Mouse (Mus musculus) mouse trophoblast stem cell (cell line): ENCODE measurements around the gene Tm9sf3.
"Not testable (repeated sequence)": the region's sequence is repeated elsewhere in the genome, so short reads cannot be mapped to it uniquely, and the experiment has no call there.

ENCODE experiments used
- in situ Hi-C, 2 experiments: fragments of 300-500 bp; cut with MseI, MboI; formaldehyde crosslinking; loops; 2 replicates in 1 of 2; 3 replicates in 1 of 2; pipeline ENCODE4 v1.15.1; 2025

Tm9sf3 gene

DNA sequence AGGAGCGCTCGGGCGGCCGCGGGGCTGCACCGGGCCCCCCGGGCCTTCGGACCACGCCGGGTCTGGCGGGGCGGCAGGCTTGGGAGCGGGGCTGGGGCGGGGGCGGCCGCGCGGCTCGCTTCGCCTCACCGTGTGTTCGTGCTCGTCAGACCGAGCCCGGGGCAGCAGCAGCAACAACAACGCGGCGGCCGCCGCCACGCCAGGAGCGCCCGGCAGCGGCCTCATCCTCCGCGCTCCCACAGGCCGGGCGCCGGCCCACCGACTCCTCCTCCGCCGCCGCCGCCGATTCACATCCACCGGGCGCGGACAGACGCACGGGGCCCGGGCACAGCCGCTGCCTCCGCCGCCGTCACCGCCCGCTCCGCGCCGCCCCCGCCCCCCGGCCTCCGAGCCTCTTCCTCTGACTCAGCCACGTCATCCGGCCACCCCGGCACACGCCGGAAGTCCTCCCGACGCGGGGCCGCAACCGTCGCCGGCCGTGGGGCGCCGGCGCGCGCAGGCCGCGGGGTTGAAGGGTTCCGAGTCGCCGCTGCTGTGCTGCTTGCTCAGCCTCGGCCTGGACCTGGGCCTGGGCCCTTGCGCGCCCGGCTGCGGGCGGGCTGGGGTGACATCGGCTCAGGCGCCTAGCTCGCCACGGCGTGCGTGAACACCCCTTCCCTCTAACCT, at the start of gene Tm9sf3:
Gene Tm9sf3, minus strand, starts transcription at position 368 of the 666 bp plus-strand sequence.
- in situ Hi-C loops, result no loop called here

- in situ Hi-C loops, result not testable (repeated sequence)
Observed at GRCm38 (mm10) chr19:41312587-41312986, 48.8 kb upstream of the Tm9sf3 start.

- in situ Hi-C loops, result no loop called here
Observed at GRCm38 (mm10) chr19:41312027-41312426, 48.2 kb upstream of the Tm9sf3 start.

GRCm38 (mm10) chr19:41310971-41311703, 47.3 kb upstream of the Tm9sf3 start:
- in situ Hi-C loops, result no loop called here

GRCm38 (mm10) chr19:41303933-41304332, 40.1 kb upstream of the Tm9sf3 start:
- in situ Hi-C loops, result no loop called here

DNA sequence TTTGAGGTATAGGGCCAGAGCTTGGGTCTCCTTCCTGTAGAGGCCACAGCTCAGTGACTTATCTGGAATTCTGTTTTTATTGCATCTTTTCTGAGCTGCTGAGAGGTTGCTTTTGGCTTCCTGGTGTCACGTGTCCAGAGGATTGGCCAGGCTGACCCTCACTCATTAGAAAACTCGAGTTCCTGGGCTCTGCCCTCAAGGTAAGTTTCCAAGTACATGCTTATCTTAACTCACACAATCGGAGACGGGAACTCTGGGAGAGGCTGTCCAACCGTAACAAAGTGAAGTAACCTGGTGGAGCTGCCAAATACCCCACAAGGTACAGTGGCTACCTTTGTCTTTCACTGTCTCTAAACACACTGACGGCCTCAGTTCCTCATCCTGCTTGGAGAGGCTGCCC, 39.6 kb upstream of the Tm9sf3 start:
- in situ Hi-C loops, result no loop called here

DNA sequence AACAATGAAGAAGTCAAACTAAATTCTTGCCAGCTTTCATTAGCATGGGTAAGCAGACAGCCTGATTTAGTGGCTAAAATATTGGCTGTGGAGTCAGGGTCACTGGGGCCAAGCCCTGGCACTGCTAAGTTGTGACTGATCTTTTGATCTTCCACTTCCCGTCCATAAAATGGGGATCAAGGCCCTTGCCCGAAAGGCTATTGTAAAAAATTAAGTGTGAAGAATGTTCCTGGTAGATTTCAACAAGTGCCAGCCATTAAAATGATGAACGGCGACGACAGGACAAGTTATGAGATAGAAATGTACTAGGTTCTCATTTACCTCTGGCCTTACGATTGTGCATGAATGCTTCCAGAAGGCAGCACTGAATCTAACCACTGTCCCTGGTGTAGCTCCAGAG, 38.1 kb upstream of the Tm9sf3 start:
- in situ Hi-C loops, result no loop called here

- in situ Hi-C loops, result no loop called here
Observed at GRCm38 (mm10) chr19:41299446-41299845, 35.6 kb upstream of the Tm9sf3 start.

DNA sequence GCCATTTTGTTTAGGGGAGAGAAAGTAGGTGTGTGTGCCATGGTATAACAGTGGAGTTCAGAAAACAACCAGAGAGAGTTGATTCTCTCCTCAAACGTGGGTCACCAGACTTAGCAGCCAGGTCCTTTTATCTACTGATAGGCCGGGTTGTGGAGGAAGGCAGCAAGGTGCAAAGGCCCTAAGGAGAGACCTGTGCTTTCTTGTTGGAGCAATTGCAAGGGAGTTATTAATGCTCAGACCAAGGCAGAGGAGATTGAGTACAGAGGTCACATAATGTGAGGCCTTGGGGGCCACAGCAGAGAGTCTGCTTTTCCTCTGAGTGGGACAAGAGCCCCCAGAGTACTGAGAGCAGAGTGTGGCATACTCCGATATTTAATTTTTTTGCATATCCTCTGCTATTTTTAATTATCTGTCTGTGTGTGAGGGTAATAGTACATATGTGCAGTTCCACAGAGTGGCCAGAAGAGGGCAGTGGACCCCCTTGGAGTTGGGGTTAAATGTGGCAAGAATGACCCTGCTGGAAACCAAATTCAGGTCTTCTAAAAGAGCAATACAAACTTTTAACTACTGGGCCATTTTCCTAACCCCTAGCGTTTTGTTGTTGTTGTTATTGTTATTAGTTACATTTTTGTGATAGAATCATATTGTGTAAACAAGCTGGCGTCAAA, 27.3 kb upstream of the Tm9sf3 start:
- in situ Hi-C loops, result no loop called here

- in situ Hi-C loops, result no loop called here
Observed at GRCm38 (mm10) chr19:41288568-41288967, 24.8 kb upstream of the Tm9sf3 start.

GRCm38 (mm10) chr19:41287224-41287623, 23.4 kb upstream of the Tm9sf3 start:
- in situ Hi-C loops, result no loop called here

GRCm38 (mm10) chr19:41284515-41284914, 20.7 kb upstream of the Tm9sf3 start:
- in situ Hi-C loops, result no loop called here

DNA sequence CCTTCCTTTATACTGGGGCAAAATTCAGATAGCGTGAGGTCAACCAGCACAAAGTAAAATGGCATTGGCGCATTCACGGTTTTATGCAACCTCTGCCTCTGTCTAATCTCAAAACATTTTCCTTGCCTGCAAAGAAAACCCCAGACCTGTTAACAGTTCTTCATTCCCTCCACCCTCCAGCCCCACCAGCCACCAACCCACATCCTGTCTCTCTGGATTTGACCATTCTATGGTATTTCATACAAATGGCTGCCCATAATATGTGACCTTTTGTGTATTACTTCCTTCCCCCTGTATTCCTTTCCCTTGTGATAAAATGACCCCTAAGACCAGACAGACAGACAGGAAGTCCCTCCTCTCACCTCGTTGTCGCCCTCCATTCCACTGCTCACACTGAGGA, 18.9 kb upstream of the Tm9sf3 start:
- in situ Hi-C loops, result no loop called here

DNA sequence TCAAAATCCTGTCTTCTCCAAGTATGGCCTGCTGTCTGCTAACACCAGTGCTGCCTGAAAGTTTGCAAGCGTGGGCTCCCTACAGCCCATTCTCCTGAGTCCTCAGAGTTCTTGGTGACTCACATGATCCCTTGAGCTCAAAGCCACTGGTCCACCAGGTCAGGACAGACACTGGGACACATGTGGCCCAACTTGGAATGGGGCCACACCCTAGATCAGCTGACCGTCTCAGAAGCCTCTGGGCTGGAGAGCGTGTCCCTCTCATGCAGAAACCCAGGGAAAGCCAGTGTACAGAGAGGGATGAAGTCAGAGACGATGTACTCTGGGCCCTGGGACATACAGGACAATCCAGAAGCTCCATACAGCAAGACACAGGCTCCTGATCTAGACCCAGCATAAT, 18.4 kb upstream of the Tm9sf3 start:
- in situ Hi-C loops, result no loop called here

DNA sequence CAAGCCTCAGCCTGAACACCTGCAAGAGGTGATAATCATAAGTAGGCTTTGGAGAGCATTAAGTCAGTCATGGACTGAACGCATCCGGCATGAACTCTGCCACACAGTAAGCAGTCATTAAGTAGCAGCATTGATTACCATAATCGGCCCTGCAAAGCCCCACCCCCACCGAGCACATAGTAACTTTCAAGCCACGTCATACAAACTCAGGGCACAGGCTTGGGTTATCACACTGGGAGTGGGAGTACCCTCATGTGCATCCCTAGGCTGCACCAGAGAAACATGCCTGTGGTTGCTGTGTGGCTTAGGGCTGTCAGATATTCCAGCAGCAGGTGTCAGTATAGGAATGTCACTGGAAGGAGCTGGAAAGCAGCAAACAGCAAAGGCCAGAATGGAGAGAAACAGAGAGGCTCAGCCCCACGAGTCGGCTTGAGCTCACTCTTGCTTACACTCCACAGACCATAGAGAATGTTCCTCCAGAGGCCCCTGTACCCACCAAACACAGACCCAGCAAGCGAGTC, 16.0 kb upstream of the Tm9sf3 start:
- in situ Hi-C loops, result no loop called here

GRCm38 (mm10) chr19:41278606-41279005, 14.8 kb upstream of the Tm9sf3 start:
- in situ Hi-C loops, result no loop called here

DNA sequence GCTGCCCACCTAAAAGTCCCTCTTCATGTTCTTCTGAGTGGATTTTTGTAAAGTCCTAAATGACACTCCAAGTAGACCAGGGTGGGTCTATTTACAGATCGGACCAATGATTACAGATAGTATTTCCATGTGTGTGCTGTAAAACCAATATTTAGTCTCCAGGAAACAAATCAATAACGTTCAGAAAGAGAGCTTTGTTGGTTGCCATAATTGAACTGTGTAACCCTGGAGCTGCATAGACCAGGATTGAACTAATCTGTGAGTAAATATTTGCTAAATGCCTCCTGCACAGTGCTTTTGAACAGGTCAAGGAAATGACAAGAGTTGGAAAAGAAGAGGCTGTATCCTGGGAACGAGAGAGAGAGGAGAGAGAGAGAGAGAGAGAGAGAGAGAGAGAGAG, 11.8 kb upstream of the Tm9sf3 start:
- in situ Hi-C loops, result no loop called here

DNA sequence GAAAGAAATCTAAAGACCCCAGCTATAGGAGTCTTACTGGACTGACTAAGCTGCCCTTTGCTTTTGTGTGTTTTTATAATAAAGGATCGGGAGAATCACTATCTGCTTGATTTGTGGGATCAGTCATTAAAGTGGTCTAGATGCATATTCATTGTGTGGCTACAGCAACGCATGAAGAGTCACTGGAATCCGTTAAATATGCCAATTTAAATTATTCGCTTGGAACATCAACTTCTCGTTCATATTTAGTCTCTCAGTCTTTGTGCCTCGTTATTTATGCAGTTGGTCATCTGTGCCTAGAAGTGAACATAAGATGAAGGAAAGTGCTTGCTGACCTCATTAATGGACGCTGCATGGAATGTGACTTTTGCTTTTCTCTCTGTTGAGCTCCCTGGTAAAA, 7.1 kb upstream of the Tm9sf3 start:
- in situ Hi-C loops, result no loop called here

DNA sequence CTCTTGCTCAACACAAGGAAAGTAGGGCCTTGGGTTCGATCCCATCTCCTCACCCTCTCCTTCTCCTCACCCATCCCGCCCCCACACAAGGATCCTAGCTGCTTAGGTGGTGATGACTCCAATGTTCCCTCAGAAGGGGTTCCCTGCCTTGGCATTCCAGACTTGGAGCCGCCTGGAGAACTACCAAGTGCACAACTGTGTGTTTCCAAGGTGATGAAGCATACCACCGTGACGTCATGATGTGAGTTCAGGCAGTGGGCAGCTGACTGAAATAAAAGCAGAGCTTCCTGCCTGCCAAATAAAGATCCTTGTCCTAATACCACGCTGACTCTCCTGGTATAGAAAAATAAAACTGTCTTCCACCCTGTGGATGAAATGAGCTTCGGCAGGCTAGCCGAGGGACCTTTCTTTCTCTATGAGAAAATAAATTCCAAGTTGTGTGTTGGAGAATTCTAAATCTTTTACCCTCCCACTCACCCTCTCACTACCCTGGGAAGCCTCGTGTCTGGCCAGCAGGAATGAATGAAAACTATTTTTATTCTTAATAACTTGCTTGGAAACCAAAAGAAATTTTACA, 6.4 kb upstream of the Tm9sf3 start:
- in situ Hi-C loops, result no loop called here

DNA sequence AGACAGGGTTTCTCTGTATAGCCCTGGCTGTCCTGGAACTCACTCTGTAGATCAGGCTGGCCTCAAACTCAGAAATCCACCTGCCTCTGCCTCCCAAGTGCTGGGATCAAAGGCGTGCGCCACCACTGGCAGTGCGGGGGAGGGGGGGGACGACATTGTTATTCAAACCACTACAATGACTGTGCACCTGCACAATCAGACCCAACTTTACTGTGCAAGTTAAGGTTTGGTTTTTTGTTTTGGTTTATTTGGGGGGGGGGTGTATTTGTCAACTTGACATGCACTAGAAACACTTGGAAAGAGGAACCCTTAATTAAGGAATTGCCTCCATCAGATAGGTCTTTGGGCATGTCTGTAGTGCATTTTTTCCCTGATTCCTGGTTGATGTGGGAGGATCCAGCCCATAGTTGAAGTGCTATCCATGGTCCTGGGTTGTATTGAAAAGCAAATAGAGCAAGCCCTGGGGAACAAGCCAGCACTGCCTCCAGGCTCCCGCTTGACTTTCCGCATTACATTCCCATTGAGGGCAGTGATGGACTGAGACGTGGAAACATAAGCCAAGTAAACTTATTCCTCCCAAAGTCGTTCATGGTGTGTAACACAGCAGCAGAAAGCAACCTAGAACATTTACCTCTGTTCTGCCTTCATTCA, 2.6 kb upstream of the Tm9sf3 start:
- in situ Hi-C loops, result no loop called here

- in situ Hi-C loops, result no loop called here
Observed at GRCm38 (mm10) chr19:41264331-41264799, 568 bp upstream of the Tm9sf3 start.
